Comparison of ENCODE assay signal across 19 mouse cellular contexts in the genomic region with DNA sequence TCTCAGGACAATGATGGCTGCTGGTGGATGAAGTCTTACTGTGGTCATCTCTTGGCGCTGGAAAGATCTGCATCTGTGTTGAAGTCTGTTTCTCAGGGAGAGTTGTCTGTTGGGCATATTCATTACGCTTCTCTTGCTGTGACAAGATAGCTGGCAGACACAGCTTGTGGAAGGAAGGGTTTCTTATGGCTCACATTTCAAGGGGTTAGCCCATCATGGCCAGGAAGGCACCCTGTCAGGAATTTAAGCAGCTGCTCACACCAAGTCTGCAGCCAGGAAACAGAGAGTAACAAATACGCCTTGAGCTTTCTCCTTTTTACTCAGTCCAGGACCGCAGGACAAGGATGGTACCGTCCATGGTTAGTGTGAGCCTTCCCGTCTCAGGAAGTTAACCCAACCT.
DNase-seq lines count a peak whose midpoint lies in the region; ATAC-seq and TF ChIP-seq lines count a peak whose summit lies in the region.
"Had no signal": no experiment of that assay in that cellular context is flagged by ENCODE, and none has a peak within 500 bp of the region (broad histone marks: within the 10 kb centered on the region; RNA-seq: fewer than 3 reads in every experiment).

No protein-coding gene starts in this region.

- peak; percentile 68 for DNase-seq in heart, adult 11 months
- DNase-seq in heart, adult 18-20 months, result no peak
- no peak for DNase-seq in heart, postnatal 10 days
- no peak for DNase-seq in heart, postnatal 0 days (ENCODE audit: low spot score)
- no peak for DNase-seq in thymus, postnatal 10 days (ENCODE audit: low spot score in 2 of 2)
- DNase-seq: adrenal gland, adult 2 months; adrenal gland, postnatal 25 days; cerebellum, adult 2 months; cerebellum, postnatal 10 days; forebrain, postnatal 0 days; kidney, adult 11 months; kidney, adult 9 months had no signal

- peaks cover 76% of the 10 kb centered on the region for H3K4me1 ChIP-seq in heart, embryonic 12.5 days (replicated peaks)
- peaks cover 17% of the 10 kb centered on the region for H3K4me1 ChIP-seq in brown adipose tissue, adult 24 weeks (ENCODE audit: control insufficient read depth, insufficient read depth, insufficient read length, low read length)
- peaks cover 39% of the 10 kb centered on the region for H3K4me1 ChIP-seq in heart, postnatal 0 days (ENCODE audit: control insufficient read depth, insufficient read depth)
- H3K4me1 ChIP-seq: hindbrain, embryonic 12.5 days had no signal

- H3K27ac ChIP-seq in heart, embryonic 12.5 days (ENCODE audit: poor library complexity, severe bottlenecking), result peak overlapping the region; percentile 94; the same call in 1 of the 2 replicates
- peak overlapping the region; percentile 77; the same call in 1 of the 2 replicates for H3K27ac ChIP-seq in brown adipose tissue, adult 24 weeks (replicated peaks; ENCODE audit: low read depth, low read length)
- H3K27ac ChIP-seq in heart, postnatal 0 days (ENCODE audit: low read depth), result peak overlapping the region; percentile 83; the same call in 1 of the 2 replicates
- H3K27ac ChIP-seq: embryonic facial prominence, embryonic 10.5 days; forebrain, embryonic 13.5 days; hindbrain, embryonic 12.5 days; hindbrain, postnatal 0 days; kidney, postnatal 0 days had no signal

- H3K4me2 ChIP-seq in heart, embryonic 12.5 days, result no peak overlapping the region
- no peak overlapping the region for H3K4me2 ChIP-seq in heart, postnatal 0 days (ENCODE audit: low read depth, low read length)
- H3K4me2 ChIP-seq: forebrain, embryonic 13.5 days; hindbrain, embryonic 12.5 days had no signal

- no peak overlapping the region for H3K4me3 ChIP-seq in heart, embryonic 12.5 days
- no peak overlapping the region for H3K4me3 ChIP-seq in brown adipose tissue, adult 24 weeks (ENCODE audit: insufficient read depth, low read depth, low read length)
- H3K4me3 ChIP-seq in heart, postnatal 0 days (ENCODE audit: low read depth, low read length), result no peak overlapping the region
- H3K4me3 ChIP-seq: embryonic facial prominence, embryonic 10.5 days; forebrain, embryonic 13.5 days; hindbrain, embryonic 12.5 days had no signal

- ATAC-seq in heart, embryonic 12.5 days (ENCODE audit: insufficient number of reproducible peaks, low FRiP score), result no peak
- no peak for ATAC-seq in heart, postnatal 0 days (ENCODE audit: insufficient read depth, low read depth)
- ATAC-seq: forebrain, embryonic 13.5 days; forebrain, postnatal 0 days; hindbrain, postnatal 0 days had no signal

- H3K9ac ChIP-seq in heart, embryonic 12.5 days, result no peak overlapping the region
- H3K9ac ChIP-seq in heart, postnatal 0 days (replicated peaks; ENCODE audit: low read depth, low read length), result no peak overlapping the region
- H3K9ac ChIP-seq: forebrain, embryonic 13.5 days; forebrain, postnatal 0 days; hindbrain, embryonic 12.5 days had no signal

- peaks cover 12% of the 10 kb centered on the region for H3K36me3 ChIP-seq in heart, embryonic 12.5 days
- H3K36me3 ChIP-seq in heart, postnatal 0 days (replicated peaks; ENCODE audit: control insufficient read depth, insufficient read depth, low read length), result no peaks in the 10 kb centered on the region
- H3K36me3 ChIP-seq: hindbrain, embryonic 12.5 days had no signal

- 80% methylated on average over 6 of the region's 6 CpGs for WGBS in heart, embryonic 12.5 days
- WGBS in heart, postnatal 0 days, result 90% methylated on average over 6 of the region's 6 CpGs

- TF ChIP-seq CTCF in heart, postnatal 0 days (IDR thresholded peaks at IDR 0.05; ENCODE audit: low read depth), result no peak

- intact Hi-C loops in heart, postnatal 10 days (cut with DNase I), result no loop called here

- H3K9me3 ChIP-seq in heart, embryonic 12.5 days (replicated peaks), result no peaks in the 10 kb centered on the region
- no peaks in the 10 kb centered on the region for H3K9me3 ChIP-seq in heart, postnatal 0 days (replicated peaks; ENCODE audit: control insufficient read depth, low read length)
- H3K9me3 ChIP-seq: embryonic facial prominence, embryonic 10.5 days; forebrain, embryonic 13.5 days; hindbrain, embryonic 12.5 days had no signal

- no peaks in the 10 kb centered on the region for H3K27me3 ChIP-seq in heart, embryonic 12.5 days (replicated peaks)
- H3K27me3 ChIP-seq in heart, postnatal 0 days (ENCODE audit: control insufficient read depth, insufficient read depth, low read length), result no peaks in the 10 kb centered on the region
- H3K27me3 ChIP-seq: forebrain, embryonic 13.5 days; hindbrain, embryonic 12.5 days had no signal

- no peak for TF ChIP-seq EP300 in heart, postnatal 0 days (IDR thresholded peaks at IDR 0.05; ENCODE audit: low read depth)
